Mouse (Mus musculus) B cell, adult 2 months (primary cell): ENCODE results near the gene Snapc1.

Experiments
- DNase-seq, 2 experiments: peaks; one replicate each; pipeline ENCODE4 v3.0.0; 2022

The Snapc1 gene

DNA sequence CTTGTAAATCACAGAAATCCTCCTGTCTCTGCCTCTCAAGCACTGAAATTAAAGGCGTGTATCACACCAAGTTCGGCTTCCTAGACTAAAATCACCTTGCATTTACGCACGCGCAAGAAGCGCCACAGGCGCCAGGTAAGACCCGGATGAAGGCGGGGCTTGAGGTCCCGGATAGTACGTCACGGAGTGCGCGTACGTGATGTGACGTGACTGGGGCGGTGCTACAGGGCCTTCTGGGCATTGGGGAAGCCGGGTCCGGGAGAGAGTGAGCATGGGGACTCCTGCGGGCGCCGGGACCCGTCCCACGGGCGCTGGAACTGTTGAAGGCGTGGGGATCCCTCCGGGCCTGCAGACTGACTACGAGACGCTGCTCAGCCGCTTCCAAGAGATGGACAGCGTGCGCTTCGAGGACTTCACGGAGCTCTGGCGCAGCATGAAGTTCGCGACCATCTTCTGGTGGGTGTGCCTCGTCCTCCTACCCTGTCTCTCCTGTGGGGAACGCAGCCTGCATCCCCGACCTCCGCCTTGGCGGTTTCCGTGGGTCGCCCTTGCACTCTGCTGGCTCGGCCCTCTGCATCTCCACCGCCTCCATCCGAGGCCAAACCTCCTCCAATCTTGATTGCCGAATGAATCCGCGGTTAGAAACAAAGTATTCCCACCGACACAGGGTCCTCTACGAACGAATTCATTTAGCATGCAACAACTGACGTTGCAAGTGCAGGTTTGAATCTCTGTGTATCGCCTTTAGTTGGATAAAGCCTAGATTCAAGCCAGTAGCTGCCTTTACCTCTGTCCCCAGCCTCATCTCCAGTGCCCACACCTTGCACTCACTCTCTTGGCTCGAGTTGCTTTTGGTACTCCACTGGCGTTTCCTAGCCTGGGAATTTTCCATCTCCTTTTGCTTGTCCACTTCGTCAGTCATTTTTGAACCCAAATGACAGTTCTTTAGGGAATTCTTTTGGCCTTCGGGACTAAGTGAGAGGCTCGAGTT is at the start of gene Snapc1:
Snapc1 (plus strand) TSS at position 191 of the 991 bp plus-strand sequence.
- peak; percentile 99 for DNase-seq

GRCm38 (mm10) chr12:73918479-73918878 is 45.8 kb upstream of the Snapc1 start:
- no peak for DNase-seq

DNA sequence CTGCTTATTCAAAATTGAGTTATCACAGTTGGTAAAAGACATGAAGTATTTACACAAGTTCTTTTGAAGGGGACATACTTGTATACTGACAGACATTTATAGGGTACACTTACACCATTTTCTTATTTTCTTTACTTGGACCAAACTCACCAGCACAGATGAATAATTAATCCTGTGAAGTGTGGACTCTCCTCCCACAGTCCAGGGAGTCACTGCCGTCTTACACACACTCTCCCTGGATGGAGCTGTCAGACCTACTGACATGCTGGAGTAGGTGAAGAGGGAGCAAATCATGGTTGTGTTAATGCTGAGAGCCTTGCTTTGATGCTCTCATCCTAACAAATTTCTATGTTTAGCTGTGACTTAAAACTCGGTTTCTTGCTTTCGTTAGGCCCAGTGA is 34.0 kb upstream of the Snapc1 start:
- no peak for DNase-seq

- DNase-seq = peak; percentile 68 to 72
Measured at GRCm38 (mm10) chr12:73931274-73931673, 33.0 kb upstream of the Snapc1 start.

DNA sequence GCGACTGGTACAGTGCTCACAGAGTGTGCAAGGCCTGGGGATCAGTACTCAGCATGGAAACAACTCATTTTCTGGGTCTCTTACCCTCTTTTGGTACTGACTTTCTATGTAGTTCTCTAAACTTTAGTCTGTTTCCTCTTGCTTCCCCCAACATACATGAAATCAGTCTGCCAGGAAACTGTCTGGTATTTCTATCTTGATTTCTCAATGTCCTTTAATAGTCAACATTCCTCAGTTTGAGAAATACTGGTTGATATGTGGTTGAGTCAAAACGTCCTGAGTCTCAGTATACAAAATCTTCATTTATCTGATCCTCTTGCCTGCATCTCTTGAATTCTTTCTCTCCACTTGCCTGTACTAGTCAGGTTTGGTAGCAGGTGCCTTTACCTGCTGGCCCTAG is 29.8 kb upstream of the Snapc1 start:
- no peak for DNase-seq

GRCm38 (mm10) chr12:73937353-73937752 is 26.9 kb upstream of the Snapc1 start, which contains the start of gene Gm49321:
Gene Gm49321, plus strand, starts transcription at chr12:73937653.
- DNase-seq = no peak

GRCm38 (mm10) chr12:73939542-73939941 is 24.7 kb upstream of the Snapc1 start:
- no peak for DNase-seq

GRCm38 (mm10) chr12:73948415-73948814 is 15.9 kb upstream of the Snapc1 start:
- no peak for DNase-seq

DNA sequence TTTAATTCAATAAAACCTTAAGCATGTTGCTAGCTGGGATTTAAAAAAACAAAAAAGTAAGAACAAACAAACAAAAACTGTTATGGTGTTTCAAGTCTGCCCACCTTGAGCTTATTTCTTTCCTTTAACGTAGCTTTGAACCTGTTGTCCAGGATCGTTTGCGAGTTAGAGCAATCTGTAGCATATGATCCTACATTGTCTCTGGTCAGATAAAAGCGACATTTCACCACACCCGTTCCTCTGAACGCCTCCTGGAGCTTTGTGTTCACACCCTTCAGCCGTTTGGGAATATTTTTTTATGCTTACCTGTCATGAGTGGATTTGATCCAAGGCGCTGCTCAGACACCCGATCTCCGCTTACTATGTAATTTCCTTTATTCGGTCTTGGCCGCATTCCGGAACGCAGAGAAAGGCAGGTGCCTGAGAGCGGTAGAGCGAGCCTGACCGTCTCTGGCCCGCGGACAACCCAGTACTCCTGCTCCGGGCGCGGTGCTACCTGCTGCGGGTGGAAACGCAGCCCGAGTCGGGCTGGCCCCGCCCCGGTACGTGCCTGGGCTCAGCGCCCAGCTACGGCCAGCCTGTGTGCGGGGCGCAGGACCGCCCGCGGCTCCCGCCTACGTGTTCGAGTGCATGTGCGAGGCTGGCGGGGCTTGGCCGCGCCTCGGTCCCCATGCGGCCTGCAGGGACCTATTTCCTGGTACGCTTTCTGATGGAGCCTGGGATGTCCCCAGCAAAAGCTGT is 14.8 kb upstream of the Snapc1 start:
- peak; percentile 22 to 27 for DNase-seq

- peak; percentile 61 to 67 for DNase-seq
Measured at GRCm38 (mm10) chr12:73952879-73953278, 11.4 kb upstream of the Snapc1 start.

- DNase-seq = peak; percentile 23 to 33
Measured at GRCm38 (mm10) chr12:73953420-73954186, 10.7 kb upstream of the Snapc1 start.

DNA sequence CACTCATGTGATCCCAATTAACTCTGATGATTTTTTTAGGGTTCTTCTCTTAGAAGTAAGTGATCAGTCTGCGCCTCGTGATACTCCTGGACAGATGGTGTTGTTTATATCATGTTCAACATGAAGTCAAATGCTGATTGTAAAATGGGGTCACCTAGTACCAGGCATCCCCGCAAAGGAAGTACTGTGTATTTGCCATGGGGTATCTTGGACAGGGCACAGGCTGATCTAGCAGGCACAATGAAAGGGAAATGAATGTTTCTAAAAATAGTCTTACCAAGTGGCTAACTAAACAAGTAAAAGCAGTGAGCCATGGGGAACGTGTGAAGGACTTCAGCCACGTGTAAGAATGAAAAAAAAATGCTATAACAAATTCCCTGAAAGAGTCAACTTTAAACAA is 9.5 kb upstream of the Snapc1 start:
- DNase-seq = no peak

DNA sequence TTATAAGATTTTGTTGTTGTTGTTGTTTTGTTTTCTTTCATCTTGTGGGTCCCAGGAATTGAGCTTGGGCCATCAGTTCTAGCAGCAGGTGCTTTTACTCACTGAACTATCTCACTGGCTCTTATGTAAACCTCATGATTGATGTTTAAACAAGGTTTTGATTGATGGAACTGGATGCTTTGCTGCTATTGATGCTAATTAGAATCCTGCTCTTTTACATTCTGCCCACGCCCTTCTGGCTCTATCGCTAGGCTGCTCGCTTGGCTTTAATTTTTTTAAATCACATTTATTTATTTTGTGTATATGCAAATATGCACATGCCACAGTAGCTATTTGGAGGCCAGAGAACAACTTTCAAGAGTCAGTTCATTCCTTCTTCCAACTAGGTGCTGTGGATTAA is 6.6 kb upstream of the Snapc1 start:
- DNase-seq = no peak

DNA sequence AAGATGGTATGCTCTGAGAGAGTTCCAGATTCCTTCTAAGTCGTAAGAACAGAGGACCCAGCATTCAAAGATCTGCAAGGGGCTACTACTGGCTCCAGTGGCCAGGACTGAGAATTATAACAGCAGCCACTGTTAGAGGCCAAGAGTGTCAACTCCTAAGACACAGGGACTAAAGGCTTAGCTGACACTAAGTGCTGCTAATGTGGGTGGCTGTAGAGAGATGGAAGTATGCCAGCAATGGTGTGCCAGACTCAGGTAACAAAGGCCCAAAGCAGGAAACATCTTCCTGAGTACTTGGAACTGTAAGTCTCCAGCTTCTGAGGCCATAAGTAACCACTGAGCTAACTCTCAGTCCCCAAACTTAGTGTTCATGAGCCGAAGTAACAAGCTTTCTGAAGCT is 5.5 kb upstream of the Snapc1 start:
- DNase-seq = no peak

DNA sequence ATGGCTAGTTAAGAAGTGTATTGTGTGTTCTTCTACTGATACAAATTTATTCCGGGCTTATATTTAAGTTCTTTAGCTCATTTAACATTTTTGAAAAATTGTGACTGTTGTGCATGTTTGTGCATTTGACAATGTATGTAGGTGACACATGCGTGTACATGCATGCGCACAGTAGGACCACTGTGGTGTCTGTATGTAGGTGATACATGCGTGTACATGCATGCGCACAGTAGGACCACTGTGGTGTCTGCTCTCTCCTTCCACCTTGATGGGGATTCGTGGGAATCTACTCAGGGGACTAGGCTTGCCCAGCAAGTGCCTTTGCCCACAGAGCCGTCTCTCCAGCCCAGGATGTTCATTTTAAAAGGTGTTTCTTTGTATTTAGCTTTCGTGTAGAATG is 4.9 kb downstream of the Snapc1 start:
- DNase-seq = no peak

DNA sequence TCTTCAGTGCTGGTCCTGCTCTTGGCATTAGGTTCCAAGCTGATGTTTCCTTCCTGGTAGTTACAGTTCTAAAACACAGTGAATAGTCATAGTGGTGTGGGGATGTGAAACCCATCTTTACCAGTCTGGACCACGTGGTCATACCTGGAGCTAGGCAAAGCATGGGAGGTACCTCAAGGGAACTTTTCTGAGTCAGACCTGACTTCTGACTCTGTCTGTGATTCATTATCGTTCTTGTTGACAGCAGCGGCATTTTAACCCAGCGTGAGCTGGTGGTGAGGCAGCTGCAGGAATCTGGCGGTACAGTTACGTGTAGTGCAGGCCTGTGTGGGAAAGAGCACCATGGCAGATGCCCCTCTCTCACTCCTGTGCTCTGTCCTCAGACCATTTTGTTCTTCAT is 10.3 kb downstream of the Snapc1 start:
- DNase-seq = no peak

- DNase-seq = peak; percentile 15 to 19
Measured at GRCm38 (mm10) chr12:73978144-73978543, 13.9 kb downstream of the Snapc1 start.

DNA sequence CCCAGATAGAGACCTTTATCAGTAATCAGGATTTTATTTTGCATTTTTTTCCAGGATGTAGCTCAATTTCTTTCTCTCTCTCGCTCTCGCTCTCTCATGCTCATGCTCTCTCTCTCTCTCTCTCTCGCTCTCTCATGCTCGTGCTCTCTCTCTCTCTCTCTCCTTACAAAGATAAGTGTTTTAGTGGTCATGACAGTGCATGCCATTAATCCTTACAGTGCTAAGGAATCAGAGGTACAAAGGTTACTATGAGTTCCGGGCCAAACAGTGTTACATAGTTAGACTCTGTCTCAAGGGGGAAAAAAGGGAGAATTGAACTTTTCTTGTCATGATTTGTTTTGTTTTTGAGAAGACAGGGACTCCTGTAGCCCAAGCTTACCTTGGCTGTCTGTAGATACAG is 15.4 kb downstream of the Snapc1 start:
- no peak for DNase-seq

DNA sequence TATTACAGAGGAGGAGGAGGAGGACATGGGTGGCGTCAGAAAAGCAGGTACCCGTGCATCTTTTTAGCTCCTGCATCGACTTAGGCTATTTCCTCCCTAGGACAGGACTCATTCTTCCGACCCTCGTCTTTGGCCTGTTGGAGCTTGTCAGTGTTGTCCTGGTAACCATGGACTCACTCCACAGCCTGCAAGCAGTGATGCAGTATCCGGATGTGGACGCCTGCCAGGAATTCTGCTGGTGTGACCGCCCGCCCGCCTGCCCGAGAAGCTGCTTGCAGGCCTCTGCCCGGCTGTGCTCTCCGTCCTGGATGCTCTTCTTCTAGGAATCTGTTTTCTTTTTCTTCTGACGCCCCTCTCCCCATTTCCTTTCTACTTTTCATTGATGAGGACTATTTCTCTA is 18.3 kb downstream of the Snapc1 start:
- DNase-seq = no peak

DNA sequence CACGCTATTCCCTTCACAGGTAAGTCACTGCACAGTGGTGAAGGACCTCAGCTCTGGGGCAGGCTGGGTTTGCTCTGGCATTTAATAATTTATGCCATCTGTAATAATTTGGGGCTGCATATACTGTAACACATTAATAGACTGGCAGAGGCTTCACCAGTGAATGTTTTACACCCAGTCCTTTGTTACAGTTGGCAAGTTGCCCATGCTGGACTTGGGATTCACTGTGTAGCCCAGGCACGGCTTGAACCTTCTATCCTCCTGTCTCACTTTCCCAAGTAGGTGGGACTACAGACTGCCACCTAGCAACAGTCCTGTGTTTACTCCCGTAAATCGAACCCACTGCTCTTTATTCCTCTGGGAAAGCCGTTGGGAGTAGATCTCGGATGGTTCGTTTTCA is 22.0 kb downstream of the Snapc1 start:
- no peak for DNase-seq

GRCm38 (mm10) chr12:73988393-73989008 is 24.2 kb downstream of the Snapc1 start:
- no peak for DNase-seq

DNA sequence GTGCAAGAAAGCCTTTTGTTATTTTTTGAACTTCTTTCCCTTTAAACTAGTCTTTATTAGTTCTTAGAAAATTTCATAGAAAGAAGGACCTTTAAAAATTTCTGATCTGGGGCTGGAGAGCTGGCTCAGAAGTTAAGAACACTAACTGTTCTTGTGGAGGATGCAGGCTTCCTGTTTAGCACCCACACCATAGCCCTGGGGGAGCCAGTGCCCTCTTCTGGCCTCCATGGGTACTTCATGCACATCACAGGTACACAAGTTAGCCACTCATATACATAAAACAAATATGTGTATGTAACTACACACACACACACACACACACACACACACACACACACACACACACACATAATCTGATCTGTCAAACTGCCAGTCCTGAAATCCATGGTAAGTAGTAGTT is 25.3 kb downstream of the Snapc1 start:
- DNase-seq = peak; percentile 73 to 77

- DNase-seq = no peak
Measured at GRCm38 (mm10) chr12:73996906-73997296, 32.6 kb downstream of the Snapc1 start.
